Mouse (Mus musculus): ENCODE measurements at regions not wholly inside any gene's neighbourhood (a gene's known extent, or its start where the extent isn't known, plus 50 kb on each side); places are given as distances from the start of the nearest gene placed in this dataset.

GRCm38 (mm10) chr7:68606278-68606677 lies 142.8 kb downstream of the Arrdc4 start:
- no peak for TF ChIP-seq MYOD1 (IDR thresholded peaks at IDR 0.05; ENCODE audit: control insufficient read depth in 1 of 3, insufficient read length in 2 of 3, low read depth in 2 of 3)
- TF ChIP-seq POLR2A (IDR thresholded peaks at IDR 0.05; ENCODE audit: insufficient read length, low read depth), result no peak

All from myocyte (in vitro differentiated cells).